Mouse (Mus musculus): ENCODE results near the gene Ccnb1ip1. TPM values are rescaled to one million over a fixed set of nuclear protein-coding genes. Genes with fewer than 3 reads are reported as not detected.

Gene Ccnb1ip1
- polyA plus RNA-seq (2014; fragmentation: Illumina TruSeq; extraction: RNeasy Lipid Tissue Mini Kit (QIAGEN cat#74804); ENCODE audit: low read depth, low replicate concordance) = not detected

DNA sequence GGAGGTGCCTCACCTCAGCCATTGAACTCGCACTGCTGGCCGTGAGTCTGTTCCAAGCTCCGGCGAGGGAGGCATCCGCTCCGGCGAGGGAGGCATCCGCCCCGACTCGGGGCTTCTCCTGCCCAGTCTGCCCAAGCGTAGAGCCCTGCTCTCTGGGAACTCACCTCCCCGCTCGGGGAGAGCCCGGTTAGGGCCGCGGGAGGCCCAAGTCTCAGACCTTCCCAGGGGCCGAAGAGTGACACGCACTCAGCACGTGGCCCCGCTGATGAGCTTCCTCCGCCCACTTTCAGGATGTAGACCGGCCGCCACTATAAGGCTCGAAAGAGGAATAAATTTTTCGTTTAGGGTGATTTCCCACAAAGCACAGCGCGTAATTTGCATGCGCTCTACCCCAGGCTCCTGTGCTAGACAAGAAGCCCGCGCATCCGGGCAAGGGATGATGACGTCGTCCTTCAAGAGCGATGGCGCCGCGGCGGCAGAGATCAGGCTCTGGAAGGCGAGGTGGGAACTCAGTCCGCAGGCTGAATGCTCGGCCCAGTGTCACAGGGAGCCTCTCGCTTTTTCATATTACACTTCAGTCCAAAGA, at the start of gene Ccnb1ip1, which contains the start of gene Parp2:
Gene Ccnb1ip1, minus strand, starts transcription at position 246 of the 586 bp plus-strand sequence.
Gene Parp2, plus strand, starts transcription at position 355 of the 586 bp plus-strand sequence.

DNA sequence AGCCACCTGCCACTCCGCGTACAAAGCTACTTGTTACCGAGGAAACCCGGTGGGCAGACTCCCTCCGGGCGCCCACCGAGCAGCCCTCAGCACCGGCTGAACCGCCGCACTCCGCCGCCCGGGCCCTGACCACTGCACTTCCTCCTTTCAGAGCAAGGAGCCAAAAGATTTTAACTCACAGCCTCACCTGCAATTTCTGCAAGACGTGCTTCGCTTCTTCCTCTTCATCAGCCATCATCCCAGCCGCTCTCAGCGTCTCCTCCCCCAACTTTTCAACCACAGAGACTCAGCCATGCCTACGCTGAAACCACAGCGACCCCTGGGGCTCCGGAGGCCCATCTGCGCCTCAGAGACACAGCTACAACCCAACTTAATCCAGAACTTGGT, 22.3 kb downstream of the Ccnb1ip1 start, which contains the start of gene Ttc5:
Gene Ttc5, minus strand, starts transcription at position 269 of the 387 bp plus-strand sequence.

DNA sequence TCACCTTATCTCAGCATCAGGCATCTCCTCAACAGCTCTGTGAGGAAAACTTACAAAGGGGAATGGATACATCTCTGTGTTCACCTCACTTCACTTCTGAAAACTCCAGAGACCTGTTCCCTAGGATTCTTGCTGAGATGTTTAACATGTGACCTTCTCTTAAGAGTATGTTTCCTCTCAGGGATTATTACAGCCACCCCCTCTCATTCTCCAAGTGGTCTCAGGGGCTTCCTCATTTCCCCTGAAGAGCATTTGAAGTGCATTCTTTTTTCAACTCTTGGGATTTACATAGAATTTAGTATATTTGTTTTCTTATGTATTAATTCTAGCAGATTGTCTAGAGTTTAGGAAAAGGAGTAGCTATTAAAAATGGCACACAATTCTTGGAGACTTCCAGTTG, 62.5 kb downstream of the Ccnb1ip1 start, which contains the start of gene Olfr749:
Gene Olfr749, minus strand, starts transcription at position 101 of the 400 bp plus-strand sequence.

Other genes starting within 250 kb of the Ccnb1ip1 start
- not detected for gene Olfr744, start 192.9 kb downstream of the Ccnb1ip1 start, polyA plus RNA-seq (2014; fragmentation: Illumina TruSeq; extraction: RNeasy Lipid Tissue Mini Kit (QIAGEN cat#74804); ENCODE audit: low read depth, low replicate concordance)
- gene Olfr745, start 168.3 kb downstream of the Ccnb1ip1 start, polyA plus RNA-seq (2014; fragmentation: Illumina TruSeq; extraction: RNeasy Lipid Tissue Mini Kit (QIAGEN cat#74804); ENCODE audit: low read depth, low replicate concordance) = not detected
- not detected for gene Olfr746, start 160.6 kb downstream of the Ccnb1ip1 start, polyA plus RNA-seq (2014; fragmentation: Illumina TruSeq; extraction: RNeasy Lipid Tissue Mini Kit (QIAGEN cat#74804); ENCODE audit: low read depth, low replicate concordance)
- gene Olfr747, start 114.5 kb downstream of the Ccnb1ip1 start, polyA plus RNA-seq (2014; fragmentation: Illumina TruSeq; extraction: RNeasy Lipid Tissue Mini Kit (QIAGEN cat#74804); ENCODE audit: low read depth, low replicate concordance) = not detected
- gene Olfr748, start 100.4 kb downstream of the Ccnb1ip1 start, polyA plus RNA-seq (2014; fragmentation: Illumina TruSeq; extraction: RNeasy Lipid Tissue Mini Kit (QIAGEN cat#74804); ENCODE audit: low read depth, low replicate concordance) = not detected
- not detected for gene Olfr749, start 62.6 kb downstream of the Ccnb1ip1 start, polyA plus RNA-seq (2014; fragmentation: Illumina TruSeq; extraction: RNeasy Lipid Tissue Mini Kit (QIAGEN cat#74804); ENCODE audit: low read depth, low replicate concordance)
- 33.6 TPM for gene Ttc5, start 22.2 kb downstream of the Ccnb1ip1 start, polyA plus RNA-seq (2014; fragmentation: Illumina TruSeq; extraction: RNeasy Lipid Tissue Mini Kit (QIAGEN cat#74804); ENCODE audit: low read depth, low replicate concordance)
- 33.7 TPM for gene Parp2, start 109 bp upstream of the Ccnb1ip1 start, polyA plus RNA-seq (2014; fragmentation: Illumina TruSeq; extraction: RNeasy Lipid Tissue Mini Kit (QIAGEN cat#74804); ENCODE audit: low read depth, low replicate concordance)
- 28.4 TPM for gene Tep1, start 62.8 kb upstream of the Ccnb1ip1 start, polyA plus RNA-seq (2014; fragmentation: Illumina TruSeq; extraction: RNeasy Lipid Tissue Mini Kit (QIAGEN cat#74804); ENCODE audit: low read depth, low replicate concordance)
- gene Klhl33, start 89.8 kb upstream of the Ccnb1ip1 start, polyA plus RNA-seq (2014; fragmentation: Illumina TruSeq; extraction: RNeasy Lipid Tissue Mini Kit (QIAGEN cat#74804); ENCODE audit: low read depth, low replicate concordance) = 1.9 TPM
- gene Osgep, start 117.2 kb upstream of the Ccnb1ip1 start, polyA plus RNA-seq (2014; fragmentation: Illumina TruSeq; extraction: RNeasy Lipid Tissue Mini Kit (QIAGEN cat#74804); ENCODE audit: low read depth, low replicate concordance) = 66.1 TPM
- 65.9 TPM for gene Apex1, start 117.2 kb upstream of the Ccnb1ip1 start, polyA plus RNA-seq (2014; fragmentation: Illumina TruSeq; extraction: RNeasy Lipid Tissue Mini Kit (QIAGEN cat#74804); ENCODE audit: low read depth, low replicate concordance)
- 62.6 TPM for gene Pip4p1, start 123.1 kb upstream of the Ccnb1ip1 start, polyA plus RNA-seq (2014; fragmentation: Illumina TruSeq; extraction: RNeasy Lipid Tissue Mini Kit (QIAGEN cat#74804); ENCODE audit: low read depth, low replicate concordance)
- gene Pnp, start 123.3 kb upstream of the Ccnb1ip1 start, polyA plus RNA-seq (2014; fragmentation: Illumina TruSeq; extraction: RNeasy Lipid Tissue Mini Kit (QIAGEN cat#74804); ENCODE audit: low read depth, low replicate concordance) = 85.6 TPM
- 94.9 TPM for gene Gm49342, start 136.8 kb upstream of the Ccnb1ip1 start, polyA plus RNA-seq (2014; fragmentation: Illumina TruSeq; extraction: RNeasy Lipid Tissue Mini Kit (QIAGEN cat#74804); ENCODE audit: low read depth, low replicate concordance)
- 6.4 TPM for gene Pnp2, start 148.3 kb upstream of the Ccnb1ip1 start, polyA plus RNA-seq (2014; fragmentation: Illumina TruSeq; extraction: RNeasy Lipid Tissue Mini Kit (QIAGEN cat#74804); ENCODE audit: low read depth, low replicate concordance)
- gene Rnase10, start 200.0 kb upstream of the Ccnb1ip1 start, polyA plus RNA-seq (2014; fragmentation: Illumina TruSeq; extraction: RNeasy Lipid Tissue Mini Kit (QIAGEN cat#74804); ENCODE audit: low read depth, low replicate concordance) = 2,147 TPM
- gene Rnase9, start 234.1 kb upstream of the Ccnb1ip1 start, polyA plus RNA-seq (2014; fragmentation: Illumina TruSeq; extraction: RNeasy Lipid Tissue Mini Kit (QIAGEN cat#74804); ENCODE audit: low read depth, low replicate concordance) = 2,038 TPM
- gene Rnase11, start 242.4 kb upstream of the Ccnb1ip1 start, polyA plus RNA-seq (2014; fragmentation: Illumina TruSeq; extraction: RNeasy Lipid Tissue Mini Kit (QIAGEN cat#74804); ENCODE audit: low read depth, low replicate concordance) = 24.1 TPM
- gene Rnase12, start 249.9 kb upstream of the Ccnb1ip1 start, polyA plus RNA-seq (2014; fragmentation: Illumina TruSeq; extraction: RNeasy Lipid Tissue Mini Kit (QIAGEN cat#74804); ENCODE audit: low read depth, low replicate concordance) = 742 TPM